Mouse (Mus musculus) frontal cortex, adult 2 months (tissue): ENCODE results near the gene Prx. TPM values are rescaled to one million over a fixed set of nuclear protein-coding genes. Genes with fewer than 3 reads are reported as not detected.
"Not testable (repeated sequence)": the region's sequence is repeated elsewhere in the genome, so short reads cannot be mapped to it uniquely, and the experiment has no call there.

Experiments used
- DNase-seq, 2 experiments: peaks; one replicate each; pipeline ENCODE4 v3.0.0; 2022; ENCODE audit warnings: low spot score in 1 of 2; ENCODE audit errors: extremely low spot score in 1 of 2
- polyA plus RNA-seq: library from polyadenylated mRNA; depleted of rRNA; stranded (reverse); fragments of >200 nt; gene quantifications from 2 replicates; pipeline ENCODE4 v1.2.3, GENCODE M21; 2012

Prx gene
- polyA plus RNA-seq, 1 experiment = 0.46 TPM

DNA sequence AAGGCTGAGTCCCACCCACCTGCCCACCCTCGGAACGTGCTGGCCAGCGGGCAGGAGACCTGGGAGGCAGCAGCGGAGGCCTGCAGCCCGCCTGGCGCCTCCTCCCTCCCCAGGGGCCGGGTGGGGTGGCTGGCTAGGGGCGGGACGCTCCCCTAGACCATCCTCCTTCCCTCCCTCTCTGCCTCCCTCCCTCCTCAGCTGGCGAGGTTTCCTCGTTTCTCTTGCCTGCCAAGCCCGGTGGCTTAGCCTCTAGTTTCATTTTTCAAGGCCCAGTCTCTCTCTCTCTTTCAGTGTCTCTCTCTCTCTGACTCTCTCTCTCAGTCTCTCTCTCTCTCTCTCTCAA lies 17.5 kb upstream of the Prx start:
- DNase-seq = peak; percentile 47 to 72

DNA sequence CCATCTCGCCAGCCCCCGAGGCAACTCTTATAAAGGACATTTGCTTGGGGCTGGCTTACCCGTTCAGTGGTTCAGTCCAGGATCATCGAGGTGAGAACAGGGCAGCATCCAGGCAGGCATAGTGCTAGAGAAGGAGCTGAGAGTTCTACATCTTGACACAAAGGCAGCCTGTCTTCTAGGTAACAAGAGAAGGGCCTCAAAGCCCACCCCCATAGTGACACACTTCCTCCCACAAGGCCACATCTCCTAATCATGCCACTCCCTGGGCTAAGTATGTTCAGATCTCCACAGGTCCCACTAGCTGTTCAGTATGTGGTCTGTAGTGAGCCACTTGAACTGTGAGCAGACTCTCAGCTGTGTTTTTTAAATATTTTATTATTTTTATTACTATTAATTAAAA lies 15.3 kb upstream of the Prx start:
- no peak for DNase-seq

DNA sequence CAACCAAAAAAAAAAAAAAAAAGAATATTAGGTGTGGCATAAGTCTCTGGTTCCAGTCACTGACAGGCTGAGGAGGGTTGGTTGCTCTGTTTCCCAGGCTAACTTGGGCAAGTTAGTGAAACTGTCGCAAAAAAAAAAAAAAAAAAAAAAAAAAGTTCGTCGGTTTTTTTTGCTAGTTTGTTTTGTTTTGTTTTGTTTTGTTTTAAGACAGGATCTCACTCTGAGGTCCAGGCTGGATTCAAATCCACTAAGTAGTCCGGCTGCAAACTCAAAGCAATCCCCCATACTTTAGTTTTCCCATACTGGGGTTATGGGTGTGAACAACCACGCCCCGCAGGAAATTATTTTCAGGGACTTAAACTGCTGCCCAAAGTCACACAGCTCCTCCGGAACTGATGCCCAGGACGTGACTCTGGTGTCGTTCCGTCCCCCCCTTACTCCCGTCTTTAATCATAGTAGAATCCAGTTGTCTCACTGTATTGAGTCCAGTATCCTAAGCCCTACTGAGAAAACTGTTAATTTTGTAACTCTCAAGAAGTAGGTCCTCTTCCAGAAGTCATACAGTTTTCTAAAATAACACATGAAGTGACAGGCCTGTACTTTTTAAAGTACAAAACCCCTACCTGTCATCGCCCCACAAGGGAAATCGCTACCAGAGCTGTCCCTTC lies 12.9 kb upstream of the Prx start:
- no peak for DNase-seq

DNA sequence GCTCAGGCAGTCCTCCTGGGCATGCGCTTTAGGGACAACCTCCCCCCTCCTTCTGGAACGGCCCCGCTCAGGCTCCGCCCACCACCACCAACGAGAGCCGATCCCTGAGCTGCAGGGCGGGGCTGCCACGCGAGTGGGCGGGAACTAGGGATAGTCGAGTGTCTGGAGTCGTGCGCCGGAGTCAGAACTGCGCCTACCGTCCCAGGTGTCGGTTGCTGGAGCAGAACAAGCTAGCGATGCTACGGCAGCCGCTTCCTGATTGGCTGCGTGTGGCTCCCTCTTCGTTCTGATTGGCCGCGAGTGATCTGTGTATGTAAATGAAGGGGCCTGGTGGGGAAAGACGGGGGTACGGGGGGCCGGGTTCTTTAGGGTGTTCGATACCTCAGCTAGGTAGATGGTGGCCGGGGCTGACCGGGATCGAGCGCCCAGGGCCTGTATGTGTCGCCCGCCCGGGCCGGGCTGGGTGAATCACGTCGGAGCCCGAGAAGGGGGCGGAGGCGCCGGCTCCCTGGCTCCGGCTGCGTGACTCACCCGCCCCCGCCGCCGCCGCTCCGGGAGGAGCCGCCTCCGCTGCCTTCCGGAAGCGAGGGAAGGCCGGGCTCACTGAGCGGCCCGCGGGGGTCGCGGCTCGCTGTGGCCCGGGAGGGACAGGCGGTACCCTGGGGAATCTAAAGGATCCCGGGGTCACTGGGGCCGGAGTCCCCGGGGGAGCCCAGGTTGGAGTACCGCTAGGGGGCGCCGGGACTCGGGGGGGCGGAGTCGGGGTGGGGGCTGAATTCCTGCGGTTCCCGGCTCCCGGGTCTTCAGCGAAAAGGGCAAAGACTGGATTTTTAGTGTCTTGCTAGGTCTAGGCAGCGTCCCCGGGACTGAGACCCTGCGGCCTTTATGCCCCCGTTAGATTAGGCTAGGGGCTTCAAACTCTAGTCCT lies 12.1 kb upstream of the Prx start, which contains the start of gene Sertad1:
Gene Sertad1, plus strand, starts transcription at position 141 of the 928 bp plus-strand sequence.
- DNase-seq = peak; percentile 99 to 100

DNA sequence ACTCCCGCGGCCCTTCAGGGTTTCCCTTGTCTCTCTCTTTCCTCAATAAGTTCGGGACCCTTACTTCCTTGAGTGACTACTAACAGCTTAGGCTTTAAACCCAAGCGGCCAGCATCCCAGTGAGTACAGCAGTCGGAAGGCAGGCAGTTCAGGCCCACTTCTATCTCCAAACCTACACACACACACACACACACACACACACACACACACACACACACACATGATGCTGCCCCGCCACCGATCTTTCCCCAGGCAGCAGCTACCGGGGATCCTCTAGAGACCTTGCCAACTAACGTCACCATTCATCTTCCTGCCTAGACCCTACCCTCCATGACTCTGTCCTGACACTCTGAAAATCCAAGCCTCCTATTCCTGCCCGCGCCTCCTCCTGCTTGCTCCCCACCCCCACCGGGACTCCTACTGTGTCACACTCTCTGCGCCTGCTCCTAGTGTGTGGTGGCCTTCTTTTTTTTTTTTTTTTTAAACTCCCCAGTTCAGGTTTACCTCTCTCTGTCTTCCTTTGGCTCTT lies 11.3 kb upstream of the Prx start:
- peak in 1 of 2 experiments; percentile 78 for DNase-seq

DNA sequence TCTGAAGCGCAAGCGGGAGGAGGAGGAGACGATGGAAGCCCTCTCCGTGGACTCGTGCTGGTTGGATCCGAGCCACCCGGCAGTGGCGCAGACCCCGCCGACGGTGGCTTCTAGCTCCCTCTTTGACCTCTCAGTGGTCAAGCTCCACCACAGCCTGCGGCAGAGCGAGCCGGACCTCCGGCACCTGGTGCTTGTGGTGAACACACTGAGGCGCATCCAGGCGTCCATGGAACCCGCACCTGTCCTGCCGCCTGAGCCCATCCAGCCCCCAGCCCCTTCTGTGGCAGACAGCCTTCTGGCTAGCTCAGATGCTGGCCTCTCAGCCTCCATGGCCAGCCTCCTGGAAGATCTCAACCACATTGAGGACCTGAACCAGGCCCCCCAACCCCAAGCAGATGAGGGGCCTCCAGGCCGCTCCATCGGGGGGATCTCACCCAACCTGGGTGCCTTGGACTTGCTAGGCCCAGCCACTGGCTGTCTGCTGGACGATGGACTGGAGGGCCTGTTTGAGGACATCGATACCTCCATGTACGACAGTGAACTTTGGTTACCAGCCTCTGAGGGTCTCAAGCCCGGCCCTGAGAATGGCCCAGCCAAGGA lies 9.8 kb upstream of the Prx start:
- no peak for DNase-seq

DNA sequence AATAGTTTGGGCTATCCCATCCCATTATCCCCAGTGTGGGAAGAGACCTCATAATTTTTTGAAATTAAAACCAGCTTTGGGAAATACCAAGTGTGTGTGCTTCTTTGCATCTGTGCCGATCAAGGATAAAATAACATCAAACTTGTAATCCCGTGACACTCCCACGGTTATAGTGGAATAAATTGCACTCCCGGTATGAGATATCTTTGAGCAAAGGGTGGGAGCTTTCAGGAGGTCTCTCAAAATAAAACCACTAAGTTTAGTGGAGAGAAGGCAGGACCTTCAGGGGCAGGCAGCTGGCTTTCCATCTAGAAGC lies 8.9 kb upstream of the Prx start:
- peak in 1 of 2 experiments; percentile 62 for DNase-seq

DNA sequence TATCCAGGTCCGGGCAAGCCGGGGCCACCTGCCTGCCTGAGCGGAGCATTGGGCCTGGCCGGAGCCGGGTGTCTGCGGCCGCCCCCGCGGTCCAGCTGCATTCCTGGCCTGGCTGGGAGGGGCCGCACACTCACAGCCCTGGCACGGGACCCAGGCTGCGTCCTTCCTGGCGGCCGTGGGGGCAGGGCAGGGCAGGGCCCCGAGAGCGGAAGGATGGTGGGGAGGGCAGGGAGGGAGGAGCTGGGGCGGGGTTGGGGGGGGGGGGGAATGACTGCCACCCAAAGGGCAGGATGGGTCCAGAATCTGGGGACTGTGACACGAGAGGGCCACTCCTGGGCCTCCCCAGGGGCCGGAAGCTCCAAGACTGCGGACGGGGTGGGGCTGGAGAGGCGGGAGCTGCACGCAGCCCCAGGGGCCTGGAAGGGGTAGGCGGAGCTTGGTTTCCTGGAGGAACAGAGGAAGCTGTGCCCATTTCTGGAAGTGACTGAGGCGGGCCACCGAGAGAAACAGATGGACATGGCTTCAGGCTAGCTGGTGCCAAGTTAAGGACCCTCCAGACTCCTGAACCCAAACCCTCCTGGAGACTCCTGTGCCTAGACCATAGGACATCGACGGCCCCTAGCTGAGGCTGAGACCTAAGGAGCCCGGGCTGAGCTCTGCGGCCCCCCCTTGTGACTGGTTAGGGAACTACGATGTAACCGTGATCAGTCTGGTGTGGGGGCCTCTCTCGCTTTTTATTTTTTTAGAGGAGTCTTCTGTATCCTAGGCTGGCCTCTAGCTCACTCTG lies 8.4 kb upstream of the Prx start:
- DNase-seq = peak; percentile 75 to 89

DNA sequence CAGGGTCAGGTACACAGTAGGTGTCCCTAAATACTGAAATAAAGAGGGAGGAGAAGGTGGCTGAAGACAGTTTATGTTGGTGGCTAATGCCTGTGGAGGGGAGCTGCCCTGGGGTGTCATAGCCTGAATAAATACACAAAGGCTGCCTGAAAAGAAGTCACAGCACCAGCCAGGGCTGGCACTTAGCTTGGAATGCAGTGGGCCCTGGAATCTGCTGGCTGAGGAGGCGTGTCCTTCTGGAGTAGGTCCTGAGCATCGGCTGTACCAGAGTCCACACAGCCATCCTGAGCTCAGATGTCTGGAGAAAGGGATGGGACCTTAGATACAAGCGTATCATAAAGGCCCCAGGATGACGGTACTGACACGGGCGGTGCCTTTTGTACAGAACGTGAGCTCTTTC lies 7.3 kb upstream of the Prx start:
- no peak for DNase-seq

DNA sequence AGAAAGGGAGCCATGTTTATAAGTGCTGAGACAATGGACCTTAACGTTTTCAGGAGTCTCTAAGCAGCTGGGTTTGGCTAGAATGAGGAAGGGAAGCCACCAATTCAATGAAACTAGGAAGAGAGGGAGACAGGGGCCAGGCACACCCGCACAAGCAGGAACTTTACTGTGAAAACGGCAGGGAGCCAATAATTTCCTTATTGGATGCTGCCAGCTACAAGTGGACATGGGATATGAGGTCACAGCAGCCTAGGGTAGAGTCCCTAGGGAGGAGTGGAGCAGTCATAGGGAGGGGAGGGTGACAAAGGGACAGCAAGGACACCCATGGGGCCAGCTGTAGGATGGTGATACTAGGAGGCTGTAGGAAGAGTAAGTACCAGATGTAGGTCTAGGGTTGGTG lies 6.1 kb upstream of the Prx start:
- DNase-seq = no peak

DNA sequence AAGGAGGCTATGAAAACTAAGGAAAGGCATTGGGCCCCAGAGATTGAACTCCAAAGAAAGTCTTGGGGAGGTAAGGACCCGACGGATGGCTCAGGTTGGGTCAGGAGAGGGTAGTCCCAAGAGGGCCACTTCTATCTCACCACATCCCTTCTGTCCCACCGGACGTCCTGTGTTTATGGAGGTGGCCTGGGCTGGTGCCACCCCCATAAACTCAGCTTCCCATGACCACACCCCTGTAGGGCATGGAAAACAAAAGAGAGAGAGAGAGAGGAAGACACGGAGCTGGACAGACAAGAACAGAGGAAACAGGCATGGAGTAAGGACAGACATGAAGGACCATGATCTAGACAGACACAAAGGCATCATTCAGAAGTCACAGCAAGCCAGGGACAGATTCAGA lies 5.7 kb upstream of the Prx start:
- no peak for DNase-seq

DNA sequence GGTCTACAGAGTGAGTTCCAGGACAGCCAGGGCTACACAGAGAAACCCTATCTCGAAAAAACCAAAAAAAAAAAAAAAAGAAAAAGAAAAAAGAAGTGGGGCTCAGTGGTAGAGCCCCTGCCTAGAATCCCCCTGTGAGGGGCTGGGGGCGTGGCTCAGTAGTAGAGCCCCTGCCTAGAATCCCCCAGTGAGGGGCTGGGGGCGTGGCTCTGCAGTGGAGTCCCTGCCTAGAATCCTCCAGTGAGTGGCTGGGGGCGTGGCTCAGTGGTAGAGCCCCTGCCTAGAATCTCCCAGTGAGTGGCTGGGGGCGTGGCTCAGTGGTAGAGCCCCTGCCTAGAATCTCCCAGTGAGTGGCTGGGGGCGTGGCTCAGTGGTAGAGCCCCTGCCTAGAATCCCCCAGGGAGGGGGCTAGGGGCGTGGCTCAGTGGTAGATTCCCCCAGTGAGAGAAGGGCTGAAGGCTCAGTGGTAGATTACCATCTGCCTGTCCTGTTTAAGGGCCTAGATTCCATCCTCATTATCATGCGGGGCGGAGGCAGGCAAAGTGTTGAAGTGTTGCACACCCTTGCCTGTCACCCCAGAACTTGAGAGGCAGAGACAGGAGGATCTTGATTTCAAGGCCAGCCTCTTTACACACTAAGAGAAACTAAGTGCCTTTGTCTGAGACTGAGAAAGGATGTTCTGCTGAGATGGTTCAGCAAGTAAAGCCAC lies 4.3 kb upstream of the Prx start:
- not testable (repeated sequence) for DNase-seq

DNA sequence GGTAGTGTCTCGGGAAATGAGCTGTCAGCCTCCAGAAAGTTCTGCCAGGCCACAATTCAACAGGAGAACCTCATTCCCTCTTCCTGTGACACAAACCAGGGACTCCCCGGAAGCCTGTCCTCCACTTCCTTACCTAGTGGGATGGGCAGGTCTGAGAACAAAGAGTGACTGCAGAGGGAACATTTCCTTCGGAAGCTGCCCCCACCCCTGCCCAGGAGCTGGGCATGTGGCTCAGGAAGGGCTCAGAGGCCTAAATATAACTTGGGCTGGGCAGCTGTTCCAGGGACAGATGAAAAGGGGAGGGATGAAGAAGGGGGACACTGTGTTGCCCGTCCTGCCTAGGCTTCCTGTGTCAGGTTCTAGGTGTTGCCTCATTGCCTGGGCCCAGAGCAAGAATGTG lies 2.5 kb downstream of the Prx start:
- DNase-seq = no peak

DNA sequence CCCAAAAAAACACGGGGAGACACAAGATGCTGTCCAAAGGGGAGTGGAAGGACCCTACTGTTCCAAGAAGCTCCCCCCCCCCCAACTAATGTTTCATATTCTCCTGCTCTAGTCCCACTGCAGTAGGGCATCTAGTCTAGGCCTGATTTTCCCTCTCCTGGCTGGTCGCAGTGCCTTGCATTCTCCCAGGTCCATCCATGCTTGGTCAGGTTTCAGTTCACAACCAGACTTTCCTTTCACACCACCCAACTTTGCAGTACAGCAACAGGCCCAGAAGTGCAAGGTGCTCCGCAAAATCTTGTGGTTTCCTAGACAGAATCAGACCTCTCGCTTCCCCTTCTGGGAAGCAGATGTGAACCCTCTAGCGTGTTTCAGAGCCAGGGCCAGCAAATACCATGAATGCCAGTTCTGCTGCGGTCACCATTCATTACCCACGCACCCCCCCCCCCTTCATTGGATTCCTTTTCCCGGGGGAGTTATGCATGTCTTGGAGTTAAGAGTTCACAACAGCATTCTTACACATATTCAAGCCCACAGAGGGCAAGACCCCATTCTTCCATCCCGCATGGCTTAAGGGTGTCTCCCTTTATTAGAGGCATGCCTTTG lies 7.7 kb downstream of the Prx start:
- DNase-seq = no peak

DNA sequence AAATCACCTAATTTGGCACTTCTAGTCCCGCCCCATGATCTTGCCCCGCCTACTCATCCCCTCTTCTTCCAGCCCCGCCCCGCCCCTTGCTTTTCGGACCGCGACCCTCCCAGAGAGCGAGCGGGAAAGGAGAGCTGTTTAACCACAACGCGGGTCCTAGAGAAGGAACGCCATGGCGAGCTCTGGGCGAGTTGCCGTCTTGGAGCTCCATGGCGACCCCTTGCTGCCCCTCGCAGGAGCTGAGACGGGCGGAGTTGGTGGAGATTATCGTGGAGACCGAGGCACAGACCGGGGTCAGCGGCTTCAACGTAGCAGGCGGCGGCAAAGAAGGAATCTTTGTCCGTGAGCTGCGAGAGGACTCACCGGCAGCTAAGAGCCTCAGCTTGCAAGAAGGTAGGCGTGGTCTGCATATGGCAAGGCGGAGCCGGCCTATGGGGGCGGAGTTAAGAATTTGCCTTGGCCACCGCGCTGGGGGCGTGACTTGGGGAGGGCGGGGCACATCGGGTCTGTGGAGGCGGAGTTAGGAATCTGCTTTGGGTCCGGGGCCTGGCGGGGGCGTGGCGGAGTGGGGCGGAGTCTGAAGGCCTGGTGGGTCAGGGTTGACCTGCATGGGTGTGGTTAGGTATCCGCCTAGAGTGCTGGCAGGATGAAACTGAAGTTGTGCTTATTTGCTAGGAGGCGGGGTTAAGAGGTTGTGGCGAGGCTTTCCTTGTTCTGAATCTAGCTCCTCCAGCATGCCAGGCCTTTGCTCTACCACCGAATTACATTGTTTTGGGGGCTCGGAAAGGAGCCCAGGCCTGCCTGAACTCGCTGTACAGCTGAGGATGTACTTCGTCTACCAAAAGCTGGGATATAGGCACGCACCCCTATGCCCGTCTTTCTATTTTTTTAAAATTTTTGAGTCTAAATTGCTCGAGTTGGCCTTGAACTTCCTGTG lies 8.9 kb downstream of the Prx start:
- DNase-seq = peak; percentile 84 to 93

DNA sequence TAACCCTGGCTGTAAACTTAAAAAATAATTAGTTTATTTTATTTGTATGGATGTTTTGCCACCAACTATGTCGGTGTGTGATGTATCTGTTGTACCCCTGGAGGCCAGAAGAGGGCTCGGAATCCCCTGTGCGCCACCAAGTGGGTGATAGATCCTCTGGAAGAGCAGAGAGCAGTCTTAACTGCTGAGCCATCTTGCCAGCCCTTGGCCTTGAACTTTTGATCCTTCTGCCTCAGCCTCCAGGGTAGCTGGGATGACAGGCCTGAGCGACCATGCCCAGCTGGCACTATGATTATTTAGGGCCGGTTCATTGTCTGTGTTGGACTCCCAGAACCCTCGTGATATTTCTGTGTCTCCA lies 9.5 kb downstream of the Prx start:
- peak in 1 of 2 experiments; percentile 67 for DNase-seq

DNA sequence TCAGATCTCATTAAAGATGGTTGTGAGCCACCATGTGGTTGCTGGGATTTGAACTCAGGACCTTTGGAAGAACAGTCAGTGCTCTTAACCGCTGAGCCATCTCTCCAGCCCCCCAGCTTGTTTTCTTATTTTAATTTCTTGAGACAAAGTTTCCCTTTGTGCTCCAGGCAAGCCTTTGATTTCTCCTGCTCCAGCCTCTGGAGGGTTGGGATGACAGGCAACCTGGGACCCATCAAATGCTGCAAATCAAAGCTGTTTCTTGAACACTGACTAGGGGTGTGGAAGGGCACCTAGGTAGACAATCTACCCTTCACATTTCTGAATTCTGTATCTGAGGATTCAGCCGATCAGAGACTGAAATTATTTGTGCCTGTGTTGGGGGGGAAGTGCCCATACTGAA lies 11.7 kb downstream of the Prx start:
- no peak for DNase-seq

DNA sequence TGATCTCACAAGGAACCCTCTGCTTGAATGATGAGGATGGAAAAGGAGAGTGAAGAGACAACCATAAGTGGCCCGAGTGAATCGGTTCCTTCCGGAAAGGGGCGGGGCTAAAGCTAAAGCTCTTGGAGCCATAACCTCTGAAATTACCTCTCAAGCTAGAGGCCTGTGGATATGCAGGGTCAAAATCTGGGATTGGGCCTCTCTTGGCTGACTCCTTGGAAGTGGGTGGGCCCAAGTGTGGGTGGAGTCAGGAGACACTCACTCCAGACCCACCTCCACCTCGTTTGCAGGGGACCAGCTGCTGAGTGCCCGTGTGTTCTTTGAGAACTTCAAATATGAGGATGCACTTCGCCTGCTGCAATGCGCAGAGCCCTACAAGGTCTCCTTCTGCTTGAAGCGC lies 15.8 kb downstream of the Prx start:
- no peak for DNase-seq

DNA sequence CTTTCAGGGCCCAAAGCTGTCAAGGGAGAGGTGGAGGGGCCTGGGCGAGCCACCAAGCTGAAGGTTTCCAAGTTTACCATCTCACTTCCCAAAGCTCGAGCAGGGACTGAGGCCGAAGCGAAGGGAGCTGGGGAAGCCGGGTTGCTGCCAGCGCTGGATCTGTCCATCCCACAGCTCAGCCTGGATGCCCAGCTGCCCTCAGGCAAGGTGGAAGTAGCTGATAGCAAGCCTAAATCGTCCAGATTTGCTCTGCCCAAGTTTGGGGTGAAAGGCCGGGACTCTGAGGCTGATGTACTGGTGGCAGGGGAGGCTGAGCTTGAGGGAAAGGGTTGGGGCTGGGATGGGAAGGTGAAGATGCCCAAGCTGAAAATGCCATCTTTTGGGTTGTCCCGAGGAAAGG lies 19.2 kb downstream of the Prx start:
- DNase-seq = no peak
